Mouse (Mus musculus) retina, adult 2 months (tissue): ENCODE data around the gene Nostrin.

ENCODE experiments used
- DNase-seq: peaks from one replicate; pipeline ENCODE4 v3.0.0-alpha.2; 2012; ENCODE audit warnings: low read depth, low spot score

The Nostrin gene

DNA sequence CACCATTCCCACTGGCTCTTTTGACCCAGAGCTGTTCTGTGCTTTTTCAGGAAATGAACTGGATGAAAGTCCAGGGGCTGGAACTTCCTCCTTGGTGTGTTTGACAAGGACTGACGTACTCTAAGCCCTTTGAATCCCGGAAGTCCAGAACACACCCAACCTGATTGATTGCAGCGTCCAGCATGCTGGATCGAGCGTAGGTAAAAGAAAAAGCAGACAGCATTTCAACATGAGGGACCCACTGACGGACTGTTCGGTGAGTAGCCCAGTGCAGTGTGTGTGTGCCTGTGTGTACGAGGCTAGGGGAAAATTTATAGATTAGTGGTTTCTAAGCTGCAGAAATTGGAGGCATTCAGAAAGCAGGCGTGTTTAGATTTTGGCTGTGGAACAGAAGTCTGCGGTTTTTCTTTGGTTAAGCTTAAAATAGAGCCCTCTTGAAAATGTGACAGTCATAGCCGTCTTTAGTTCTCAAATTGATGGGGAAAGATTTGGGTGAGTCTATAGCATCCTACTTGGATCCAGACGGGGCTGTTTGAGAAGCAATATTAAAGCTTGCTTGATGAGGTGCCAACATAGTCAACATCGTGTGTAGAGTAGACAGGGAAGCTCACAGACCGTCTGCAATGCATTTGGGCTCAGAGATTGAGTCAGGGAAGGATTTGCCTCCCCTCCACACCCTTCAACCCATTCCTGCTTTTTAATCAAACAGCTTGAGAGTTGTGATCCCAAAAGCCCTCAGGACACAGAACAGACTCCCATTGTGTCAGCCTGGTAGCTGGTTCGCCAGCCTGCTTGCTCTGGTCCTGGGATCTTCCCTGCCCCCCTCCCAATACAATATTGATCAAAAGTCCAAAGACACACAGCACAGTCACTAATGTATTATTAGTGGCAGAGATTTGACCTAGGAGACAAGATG is at the start of gene Nostrin:
Gene Nostrin, plus strand, starts transcription at position 140 of the 916 bp plus-strand sequence.
- DNase-seq = no peak

DNA sequence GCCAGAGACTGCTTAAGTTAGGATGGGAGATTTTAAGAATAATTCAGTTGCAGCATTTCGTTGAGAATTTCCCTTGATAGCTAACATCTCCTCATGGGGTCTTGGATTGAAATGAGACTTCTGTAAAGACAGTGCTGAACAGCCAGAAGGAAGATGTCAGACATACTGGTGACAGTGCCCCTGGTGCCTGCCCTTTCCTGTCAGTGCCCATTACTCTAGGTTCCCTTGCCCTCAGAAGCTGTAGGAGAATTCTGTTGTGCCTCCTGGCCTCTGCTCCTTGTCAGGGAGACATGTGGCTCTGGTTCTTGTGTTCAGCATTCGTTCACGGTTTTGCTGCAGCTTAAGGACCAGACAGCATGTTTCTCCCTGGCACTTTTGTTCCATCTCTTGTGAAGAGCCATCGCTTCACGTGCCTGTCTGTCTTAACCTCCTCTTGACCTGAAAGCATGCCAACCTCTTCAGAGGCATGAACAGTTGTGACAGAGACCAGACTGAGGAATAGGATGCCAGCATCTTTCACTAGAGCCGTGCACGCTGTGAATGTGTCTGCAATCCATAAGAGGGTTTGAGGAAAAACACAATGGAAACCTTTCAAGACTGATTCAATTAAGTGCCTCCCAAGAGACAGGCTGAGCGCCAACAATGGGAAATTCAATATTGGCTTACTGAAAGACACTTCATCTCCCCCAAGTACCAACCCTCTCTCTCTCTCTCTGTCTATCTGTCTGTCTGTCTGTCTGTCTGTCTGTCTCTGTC is 48.9 kb upstream of the Nostrin start:
- DNase-seq = no peak

DNA sequence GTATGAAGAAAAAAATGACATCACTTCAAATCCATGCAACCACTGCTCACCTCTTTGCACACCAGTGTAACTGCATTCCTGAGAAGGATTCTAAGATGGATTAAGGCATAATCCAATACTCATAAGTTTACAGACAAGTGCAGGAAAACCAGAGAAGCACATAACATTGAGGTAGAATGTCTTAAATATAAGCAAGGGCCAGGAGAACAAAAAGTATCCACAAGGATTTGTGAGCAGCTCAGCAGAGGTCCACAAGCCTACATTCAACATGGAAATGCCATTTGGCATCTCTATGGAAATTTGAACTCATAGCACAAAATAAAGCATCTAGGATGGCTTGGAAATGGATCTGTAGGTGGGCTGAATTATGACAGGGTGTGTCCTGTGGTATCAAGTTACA is 39.8 kb upstream of the Nostrin start:
- no peak for DNase-seq

DNA sequence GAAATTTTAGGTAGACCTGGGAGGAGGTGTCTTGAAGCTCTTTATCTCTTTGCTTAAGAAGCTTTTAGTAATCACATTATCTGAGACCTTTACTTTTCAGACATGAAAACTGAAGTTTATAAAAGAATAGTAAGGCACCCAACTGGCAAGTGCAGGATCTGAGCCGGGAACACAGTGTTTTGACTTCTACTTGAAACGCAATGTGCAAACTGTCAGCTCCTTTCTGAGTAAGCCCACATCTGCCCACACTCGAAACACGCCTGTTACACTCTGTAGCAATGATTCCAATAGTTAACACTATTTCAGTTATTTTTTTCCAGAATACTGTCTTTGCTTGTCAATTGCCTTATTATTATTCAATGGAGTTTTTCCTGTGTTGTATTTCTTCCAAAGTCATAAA is 38.8 kb upstream of the Nostrin start:
- no peak for DNase-seq

DNA sequence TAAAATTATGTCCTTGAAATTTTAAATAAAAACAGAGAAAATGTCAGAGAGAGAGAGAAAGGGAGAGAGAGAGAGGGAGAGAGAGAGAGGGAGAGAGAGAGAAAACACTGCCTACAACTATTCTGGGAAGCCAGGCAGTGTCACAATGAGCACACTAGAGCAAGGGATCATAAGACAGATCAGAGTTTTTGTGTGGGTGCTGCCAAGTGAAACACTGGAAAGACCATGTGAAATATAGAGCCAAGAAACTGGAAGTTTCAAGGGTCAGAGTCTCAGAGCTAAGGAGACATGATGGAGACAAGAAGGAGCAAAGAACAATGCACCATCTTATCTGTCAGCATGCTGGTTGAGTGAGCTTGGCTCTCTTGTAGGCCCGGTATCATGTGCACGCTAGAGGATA is 38.1 kb upstream of the Nostrin start:
- no peak for DNase-seq

DNA sequence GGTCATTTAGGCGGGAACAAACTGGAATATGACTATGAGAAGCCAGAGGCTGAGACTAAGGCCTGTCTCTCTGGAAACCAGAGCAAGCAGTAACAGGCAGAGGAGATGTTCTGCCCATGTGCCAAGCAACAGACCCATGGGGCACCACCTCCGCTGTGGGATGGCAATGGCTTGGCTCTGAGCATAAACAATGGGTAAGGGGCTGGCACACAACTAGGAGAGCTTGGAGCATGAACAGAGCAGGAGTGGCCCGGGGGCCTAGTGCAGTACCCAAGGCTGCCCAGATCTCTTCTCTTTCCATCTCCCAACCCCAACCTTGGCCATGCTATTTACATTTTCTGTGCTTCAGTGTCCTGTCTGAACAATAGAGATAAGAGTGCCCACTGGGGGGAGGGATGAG is 36.9 kb upstream of the Nostrin start:
- no peak for DNase-seq

DNA sequence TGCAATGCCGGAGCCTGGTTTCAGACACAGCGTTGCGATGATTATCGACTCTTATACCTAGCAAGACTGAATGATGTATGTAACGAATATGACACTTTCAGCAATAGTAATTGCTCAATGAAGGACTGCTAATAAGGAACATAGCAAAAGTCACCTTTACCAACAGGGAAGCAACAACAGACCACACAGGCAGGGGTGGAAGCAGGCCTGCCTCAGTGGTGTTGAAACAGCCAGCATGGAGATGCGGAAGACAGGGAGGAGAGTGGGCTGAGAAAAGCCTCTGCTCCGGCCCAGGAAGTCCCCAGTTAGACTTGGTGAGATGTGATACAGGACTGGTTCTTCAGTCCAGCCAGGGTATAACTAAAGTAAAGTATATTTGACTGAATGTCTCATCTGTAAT is 36.5 kb upstream of the Nostrin start:
- DNase-seq = no peak

DNA sequence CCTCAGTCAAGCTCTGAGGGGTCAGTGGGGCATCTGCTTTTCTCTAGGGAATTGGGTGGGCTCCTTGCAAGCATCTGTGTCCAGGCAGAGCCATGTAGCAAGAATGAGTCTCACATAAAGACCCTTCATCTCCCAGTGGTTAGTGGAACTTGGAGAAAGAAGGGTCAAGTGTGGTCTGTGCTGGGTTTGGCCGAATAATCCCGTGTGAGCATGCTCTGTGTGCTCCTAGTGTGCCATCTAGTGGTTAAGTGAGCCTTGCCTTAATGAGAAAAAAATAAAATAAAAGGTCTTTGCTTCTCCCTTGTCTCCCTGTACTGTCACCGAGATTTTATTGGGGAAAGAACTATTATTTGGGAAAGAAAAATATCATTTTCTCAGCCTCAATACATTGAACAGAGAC is 34.9 kb upstream of the Nostrin start:
- DNase-seq = peak; percentile 13

DNA sequence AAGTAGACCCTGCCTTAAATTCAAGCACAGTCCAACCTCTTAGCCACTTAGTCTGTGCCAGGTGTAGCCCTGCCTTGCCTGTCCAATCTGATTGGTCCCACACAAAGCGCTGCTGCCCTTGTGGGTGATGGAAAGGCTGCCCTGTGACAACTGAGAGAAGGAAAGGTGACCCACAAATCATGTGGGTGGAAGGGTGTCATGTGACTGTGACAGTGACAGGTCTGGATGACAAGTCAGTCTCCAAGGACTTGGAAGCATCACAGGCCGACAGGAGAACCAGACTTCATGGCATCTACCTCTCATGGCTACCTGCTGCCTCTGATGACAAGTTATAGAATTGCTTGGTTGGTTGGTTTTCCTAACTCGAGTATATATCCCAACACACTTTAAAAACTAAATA is 32.1 kb upstream of the Nostrin start:
- no peak for DNase-seq

DNA sequence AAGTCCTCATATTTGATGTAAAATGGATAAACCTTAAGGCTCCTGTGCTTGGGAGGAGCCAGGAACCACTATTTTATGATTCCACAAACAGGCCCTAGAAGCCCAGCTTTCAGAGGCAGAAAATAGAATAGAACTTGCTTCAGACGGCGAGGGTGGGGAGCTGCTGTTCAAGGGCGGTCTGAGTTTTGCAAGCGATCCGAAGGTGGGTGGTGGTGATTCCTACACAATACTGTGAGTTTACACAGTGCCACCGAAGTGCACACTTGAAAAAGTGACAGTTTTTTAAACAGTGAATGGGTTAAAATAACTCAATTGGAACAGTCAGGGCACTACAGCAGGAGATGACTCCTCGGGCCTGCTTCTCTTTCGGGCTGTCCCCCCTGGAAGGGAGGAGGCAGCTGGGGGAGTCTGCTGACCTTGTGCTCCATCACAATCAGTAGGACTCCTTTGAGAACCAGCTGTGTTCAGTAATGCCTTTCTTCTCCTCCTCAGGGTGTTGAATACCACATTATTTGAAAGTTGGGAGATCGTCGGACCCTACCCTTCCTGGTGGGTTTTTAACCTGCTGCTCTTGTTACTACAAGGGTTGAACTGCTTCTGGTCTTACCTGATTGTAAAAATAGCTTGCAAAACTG is 31.0 kb upstream of the Nostrin start:
- DNase-seq = no peak

DNA sequence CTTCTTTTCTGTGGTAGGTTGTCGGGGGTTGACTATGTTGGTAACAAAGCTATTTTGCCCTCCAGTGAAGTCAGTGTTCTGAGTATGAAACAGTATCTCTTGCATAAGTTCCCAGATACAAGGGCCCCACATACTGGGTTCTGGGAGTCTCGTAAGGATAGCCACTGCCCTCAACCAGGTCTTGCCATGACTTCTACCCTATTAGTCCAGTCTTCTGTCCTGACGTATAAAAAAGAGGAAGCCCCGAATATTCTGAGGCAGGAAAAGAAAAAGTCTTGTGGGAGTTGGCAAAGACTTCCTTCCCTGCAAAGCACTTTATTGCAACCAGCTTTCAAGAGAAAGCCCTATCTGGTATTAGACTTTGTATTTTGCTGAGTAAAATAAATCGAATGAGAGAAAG is 26.4 kb upstream of the Nostrin start:
- no peak for DNase-seq

DNA sequence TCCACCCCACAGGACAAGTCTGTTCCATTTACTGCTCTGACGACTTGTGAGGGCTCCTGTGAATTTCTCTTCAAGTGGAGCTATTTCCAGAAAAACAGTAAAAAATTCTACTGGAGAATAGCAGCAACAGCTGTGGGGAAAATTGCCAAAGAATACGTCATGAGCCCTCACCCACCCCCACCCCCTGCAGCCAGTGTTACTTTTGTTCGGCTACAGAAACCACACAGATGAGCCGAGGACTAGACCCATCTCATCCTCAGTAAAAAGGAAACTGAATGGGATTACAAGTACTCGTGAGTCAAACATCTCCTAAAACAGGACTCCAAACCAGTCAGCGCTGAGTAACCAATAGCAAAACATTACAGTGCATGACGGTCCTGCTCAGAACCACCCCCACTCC is 25.9 kb upstream of the Nostrin start:
- DNase-seq = no peak

DNA sequence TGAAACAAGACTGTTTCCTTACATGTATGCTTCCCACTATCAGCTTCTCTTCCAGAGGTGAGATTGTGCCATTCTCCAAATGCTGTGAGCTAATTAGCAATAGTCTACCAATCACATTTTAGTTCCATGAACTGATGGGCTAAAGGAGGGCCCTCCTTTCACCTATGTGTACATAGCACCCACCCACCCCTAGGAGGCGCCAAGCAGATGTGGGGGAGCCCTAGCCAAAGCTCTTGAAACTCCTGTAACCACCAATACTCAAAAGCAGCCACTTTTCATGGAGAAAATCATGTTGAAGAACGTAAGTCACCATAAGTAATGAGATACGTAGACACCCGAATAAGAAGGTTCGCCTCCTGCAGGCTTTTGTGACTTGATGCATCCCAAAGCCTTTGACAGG is 23.0 kb upstream of the Nostrin start:
- no peak for DNase-seq

DNA sequence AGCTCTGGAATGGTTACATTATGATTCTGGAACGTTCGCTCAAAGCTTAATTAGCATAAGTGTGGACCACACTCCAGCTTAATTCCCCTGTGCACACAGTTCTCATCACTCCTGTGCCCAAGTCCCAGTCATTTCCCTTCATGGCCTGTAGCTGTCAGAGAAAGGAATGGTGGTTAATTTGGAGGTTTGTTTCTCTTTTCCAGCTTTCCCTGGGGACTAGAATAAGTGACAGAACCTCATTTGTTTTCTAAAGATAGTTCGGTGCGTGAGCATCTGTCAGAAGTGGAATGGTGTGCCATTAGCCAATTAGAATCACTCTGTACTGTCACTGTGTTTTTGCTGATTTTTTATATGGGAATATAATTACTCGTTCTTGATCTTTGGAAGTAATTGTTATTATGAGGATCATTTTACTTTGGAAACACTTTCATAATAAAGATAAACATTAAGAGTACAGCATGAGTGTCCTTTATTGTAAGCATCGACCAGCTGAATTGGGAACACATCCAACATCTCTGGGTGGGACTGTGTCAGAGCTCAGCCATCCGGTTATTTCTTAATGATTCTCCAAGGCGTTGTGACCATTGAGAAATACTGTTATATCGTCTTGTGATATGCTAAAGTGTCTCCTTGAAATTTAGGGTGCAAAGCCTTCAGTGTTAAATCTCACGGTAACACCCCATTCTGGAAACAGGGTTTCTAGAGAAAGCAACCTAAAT is 21.6 kb upstream of the Nostrin start:
- no peak for DNase-seq

DNA sequence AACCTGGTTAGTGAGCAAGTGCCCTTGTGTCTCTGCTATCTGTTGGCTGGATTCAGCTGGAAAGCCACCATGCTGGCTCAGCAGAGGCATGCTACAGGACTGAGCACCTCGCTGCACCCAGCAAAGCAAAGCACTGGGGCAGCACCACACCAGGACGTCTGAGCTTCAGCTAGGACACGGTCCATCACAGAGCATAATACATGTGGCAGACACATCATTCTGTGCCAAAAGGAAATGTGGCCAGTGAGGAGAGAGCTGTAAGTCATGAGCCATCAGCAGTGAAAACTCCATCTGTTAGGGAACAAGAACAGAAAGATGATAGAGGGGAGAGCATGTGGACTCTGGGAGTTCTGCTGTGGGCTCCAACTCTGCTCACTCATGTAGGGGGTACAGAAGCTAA is 19.7 kb upstream of the Nostrin start:
- DNase-seq = no peak

DNA sequence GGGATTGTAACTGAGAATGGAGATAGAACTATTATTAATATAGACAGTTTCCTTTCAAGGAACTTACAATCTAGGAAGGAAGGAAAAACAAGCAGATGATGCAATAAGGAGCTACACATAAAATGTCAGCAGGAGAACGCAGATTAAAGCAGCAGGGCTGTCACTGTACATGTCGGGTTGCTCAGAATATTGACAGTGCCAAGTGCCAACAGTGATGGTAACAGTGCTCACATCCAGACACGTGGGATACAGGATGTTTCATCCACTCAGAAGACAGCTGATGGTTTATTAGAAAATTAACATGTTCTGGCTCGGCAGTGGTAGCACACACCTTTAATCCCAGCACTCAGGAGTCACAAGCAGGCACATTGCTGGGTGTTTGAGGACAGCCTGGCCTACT is 18.8 kb upstream of the Nostrin start:
- DNase-seq = no peak

DNA sequence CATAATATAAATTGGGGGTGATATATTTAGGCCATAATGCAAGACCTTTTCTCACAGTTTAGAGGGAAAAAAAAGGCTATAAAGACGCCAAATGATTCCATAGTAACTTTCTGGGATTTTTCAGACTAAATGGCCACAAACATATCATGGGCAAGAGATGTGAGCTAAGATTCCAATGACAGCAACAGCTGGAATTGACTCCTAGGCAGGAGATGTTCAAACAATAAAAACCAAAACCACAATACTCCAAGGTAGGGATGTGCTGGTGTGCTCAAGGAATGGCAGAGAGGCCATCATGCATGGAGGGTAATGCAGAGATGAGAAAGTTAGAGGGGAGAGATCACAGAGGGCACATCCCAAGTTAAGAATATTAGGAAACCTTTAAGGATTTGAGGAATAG is 16.6 kb upstream of the Nostrin start:
- DNase-seq = no peak

DNA sequence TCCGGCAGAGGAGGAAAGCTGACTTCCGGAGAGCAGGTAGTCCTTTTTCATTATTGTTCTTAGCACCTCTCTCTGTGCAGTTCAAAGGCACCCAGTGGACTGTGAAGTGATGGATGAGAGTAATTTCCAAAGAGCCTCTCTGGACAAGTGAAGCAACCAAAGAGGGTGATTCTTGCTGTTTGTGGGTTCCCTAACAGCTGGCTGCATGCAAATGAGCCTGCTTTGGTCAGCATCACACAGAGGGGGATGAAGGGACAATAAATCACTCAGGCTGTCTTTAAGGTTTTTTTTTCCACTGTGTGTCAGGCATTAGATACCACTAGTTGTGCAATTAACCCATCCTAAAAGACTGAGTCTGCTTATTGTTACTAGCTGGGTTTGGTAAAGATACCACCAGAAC is 15.9 kb upstream of the Nostrin start:
- no peak for DNase-seq

DNA sequence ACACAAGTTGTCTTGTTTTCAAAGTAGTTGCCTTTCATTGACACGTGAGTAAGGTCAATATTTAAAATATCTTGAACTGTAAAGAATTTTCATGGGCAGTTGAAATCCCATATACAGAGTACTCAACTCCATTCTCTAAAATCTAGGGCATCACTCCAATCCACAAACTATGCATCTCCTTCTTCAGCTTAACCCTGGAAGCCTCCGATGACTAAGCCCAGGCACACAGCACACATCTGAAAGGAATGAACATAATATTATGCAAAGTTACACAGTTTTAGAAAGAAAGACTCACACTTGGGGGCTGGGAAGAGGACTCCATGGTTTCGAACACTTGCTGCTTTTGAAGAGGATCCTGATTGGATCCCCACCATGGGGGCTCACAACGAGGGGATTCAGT is 13.9 kb upstream of the Nostrin start:
- DNase-seq = no peak

DNA sequence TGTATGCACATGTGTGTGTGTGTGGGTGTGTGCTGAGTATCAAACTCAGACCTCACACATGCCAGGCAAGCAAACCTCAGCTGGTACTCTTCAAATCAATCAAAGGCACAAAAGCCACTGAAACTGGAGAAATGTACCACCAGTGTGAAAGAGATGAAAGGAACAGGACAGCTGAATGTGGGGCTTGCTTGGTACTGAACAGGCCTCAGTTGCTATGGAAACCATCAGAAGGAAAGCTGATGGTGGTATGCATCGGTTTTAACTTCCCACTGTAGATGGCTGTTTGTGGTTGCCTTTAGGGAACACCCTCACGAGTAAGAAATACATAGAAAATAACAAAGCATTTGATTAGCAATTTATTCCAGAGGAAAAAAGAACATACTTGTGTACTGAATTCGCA is 10.2 kb upstream of the Nostrin start:
- DNase-seq = no peak

DNA sequence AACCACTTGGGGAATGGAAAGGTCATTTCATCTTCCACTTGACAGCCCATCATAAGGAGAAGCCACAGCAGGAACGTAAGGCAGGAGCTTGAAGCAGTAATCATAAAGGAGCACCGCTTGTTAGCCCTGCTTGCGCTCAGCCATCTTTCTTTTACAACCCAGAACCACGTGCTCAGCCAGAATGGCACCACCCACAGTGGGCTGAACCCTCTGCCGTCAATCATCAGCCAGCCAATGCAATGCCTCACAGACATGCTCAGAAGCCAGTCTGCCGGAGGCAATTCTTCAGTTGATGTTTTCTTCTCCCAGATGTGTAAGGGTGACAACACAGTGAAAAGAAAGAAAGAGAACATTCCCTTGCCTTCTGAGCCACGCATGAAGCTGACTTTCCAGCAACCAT is 7.3 kb upstream of the Nostrin start:
- no peak for DNase-seq

DNA sequence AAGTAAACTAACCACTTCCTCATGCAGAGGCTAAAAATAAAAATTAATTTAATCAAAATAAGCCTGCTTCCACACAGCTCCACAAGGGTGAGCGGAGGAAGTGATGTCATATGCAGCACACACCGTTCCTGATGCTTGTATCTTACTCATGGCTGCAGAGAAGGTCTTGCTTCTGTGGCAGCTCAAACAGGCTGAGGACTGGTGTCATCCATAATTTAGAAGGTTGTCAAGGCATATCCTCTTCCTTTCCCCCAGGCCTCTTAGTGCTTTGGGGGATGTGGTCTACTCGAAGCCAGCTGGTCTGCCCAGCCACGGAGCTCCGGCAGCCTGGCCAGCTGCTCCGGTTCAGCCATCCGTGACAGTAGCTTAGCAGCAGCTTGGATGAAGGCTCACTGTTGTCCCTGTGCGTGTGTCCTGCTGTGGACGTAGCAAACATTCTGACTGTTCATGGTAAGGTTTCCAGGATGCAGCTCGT is 6.6 kb upstream of the Nostrin start:
- DNase-seq = peak; percentile 9
